Mouse (Mus musculus) ES-E14 (cell line): ENCODE results near the gene Cds1.

Experiments used
- CHD2 ChIP-seq: IDR thresholded peaks from 2 replicates; pipeline ENCODE4 v1.6.1; 2014; ENCODE audit warnings: mild to moderate bottlenecking, low read depth, low read length, inconsistent platforms
- MAFK ChIP-seq: IDR thresholded peaks from 2 replicates; pipeline ENCODE4 v1.6.1; 2014; ENCODE audit warnings: mild to moderate bottlenecking, low read depth, low read length, inconsistent platforms; ENCODE audit not compliant: insufficient read depth

- TF ChIP-seq MAFK (no peak), CHD2 (no peak)
Measured at GRCm38 (mm10) chr5:101845011-101845410, 80.1 kb downstream of the Cds1 start.
